Mouse (Mus musculus) CH12.LX (cell line): ENCODE results near the gene Lrp5. TPM values are rescaled to one million over a fixed set of nuclear protein-coding genes. Genes with fewer than 3 reads are reported as not detected.

Experiments
- DNase-seq: peaks from one replicate; pipeline ENCODE4 v3.0.0-alpha.2; 2013; ENCODE audit errors: extremely low read depth
- H3K27ac ChIP-seq: 2 replicates; pipeline ENCODE4 v1.5.1; 2012; ENCODE audit warnings: low read depth, mild to moderate bottlenecking, control low read depth, moderate library complexity; ENCODE audit not compliant: insufficient read depth
- H3K27me3 ChIP-seq: replicated peaks from 2 replicates; pipeline ENCODE3; 2012; ENCODE audit warnings: inconsistent platforms
- H3K36me3 ChIP-seq, 2 experiments: replicated peaks in 1 of 2; 2 replicates each; pipeline versions ENCODE3 to v1.6.1; 2012; ENCODE audit warnings: inconsistent platforms in 1 of 2, low read length in 1 of 2, mild to moderate bottlenecking in 1 of 2, mixed read lengths in 1 of 2, moderate library complexity in 1 of 2; ENCODE audit not compliant: control insufficient read depth in 1 of 2, insufficient read depth in 1 of 2
- H3K4me1 ChIP-seq, 2 experiments: 2 replicates each; pipeline ENCODE4 v1.6.1; 2012; ENCODE audit warnings: inconsistent platforms in 1 of 2, moderate library complexity in 1 of 2; ENCODE audit not compliant: insufficient read depth in 2 of 2, control insufficient read depth in 1 of 2
- H3K4me2 ChIP-seq: 2 replicates; pipeline ENCODE4 v1.6.1; 2012; ENCODE audit warnings: low read depth, mild to moderate bottlenecking, control low read depth; ENCODE audit not compliant: poor library complexity, insufficient read depth, severe bottlenecking
- H3K4me3 ChIP-seq, 3 experiments: fragments of 150-350 bp in 1 of 3; sonication (generic) in 1 of 3; replicated peaks in 1 of 3; 2 replicates each; pipeline versions ENCODE3 to v1.5.1; 2011 to 2012; ENCODE audit warnings: low read depth in 2 of 3, low read length in 2 of 3, mild to moderate bottlenecking in 2 of 3, moderate library complexity in 2 of 3, control low read depth in 1 of 3, improper control_type of control experiment in 1 of 3, inconsistent platforms in 1 of 3, mixed read lengths in 1 of 3; ENCODE audit not compliant: poor library complexity in 1 of 3
- H3K79me2 ChIP-seq: replicated peaks from 2 replicates; pipeline ENCODE4 v1.6.1; 2012; ENCODE audit warnings: mild to moderate bottlenecking, moderate library complexity; ENCODE audit not compliant: control insufficient read depth, poor library complexity, insufficient read depth, severe bottlenecking; ENCODE audit errors: extremely low read depth
- H3K9ac ChIP-seq: 2 replicates; pipeline ENCODE4 v1.6.1; 2012; ENCODE audit warnings: low read depth, mild to moderate bottlenecking, control low read depth, moderate library complexity; ENCODE audit not compliant: insufficient read depth
- H3K9me3 ChIP-seq: replicated peaks from 2 replicates; pipeline ENCODE3; 2012; ENCODE audit warnings: low read length, inconsistent platforms, mixed read lengths
- CHD1 ChIP-seq: IDR thresholded peaks from 2 replicates; pipeline ENCODE4 v1.6.1; 2012; ENCODE audit warnings: low read depth, low read length, improper control_type of control experiment, inconsistent platforms
- CTCF ChIP-seq, 2 experiments: IDR thresholded peaks in 1 of 2; conservative IDR thresholded peaks in 1 of 2; 2 replicates each; pipeline ENCODE4 v1.5.1; 2011 to 2012; ENCODE audit warnings: low read depth in 2 of 2, low read length in 2 of 2, improper control_type of control experiment in 1 of 2, inconsistent platforms in 1 of 2, mild to moderate bottlenecking in 1 of 2, moderate library complexity in 1 of 2
- EP300 ChIP-seq: IDR thresholded peaks from 2 replicates; pipeline ENCODE4 v1.6.1; 2011; ENCODE audit warnings: low read length, improper control_type of control experiment
- GABPA ChIP-seq: IDR thresholded peaks from 2 replicates; pipeline ENCODE4 v1.6.1; 2012; ENCODE audit warnings: low read depth, low read length, improper control_type of control experiment, inconsistent platforms; ENCODE audit not compliant: insufficient replicate concordance
- IRF4 ChIP-seq: IDR thresholded peaks from 2 replicates; pipeline ENCODE4 v1.6.1; 2014; ENCODE audit warnings: low read depth, mild to moderate bottlenecking, inconsistent platforms, low read length, improper control_type of control experiment
- JUN ChIP-seq: IDR thresholded peaks from 2 replicates; pipeline ENCODE4 v1.6.1; 2011; ENCODE audit warnings: low read depth, mild to moderate bottlenecking, low read length, improper control_type of control experiment, moderate library complexity; ENCODE audit not compliant: insufficient read depth
- KAT2A ChIP-seq: IDR thresholded peaks from 2 replicates; pipeline ENCODE4 v1.6.1; 2012; ENCODE audit warnings: low read length, improper control_type of control experiment, inconsistent platforms; ENCODE audit not compliant: insufficient replicate concordance
- MAZ ChIP-seq: IDR thresholded peaks from 2 replicates; pipeline ENCODE4 v1.6.1; 2012; ENCODE audit warnings: low read depth, mild to moderate bottlenecking, inconsistent platforms, low read length, improper control_type of control experiment, moderate library complexity
- MEF2A ChIP-seq: IDR thresholded peaks from 2 replicates; pipeline ENCODE4 v1.6.1; 2014; ENCODE audit warnings: low read depth, mild to moderate bottlenecking, inconsistent platforms, low read length, improper control_type of control experiment, borderline replicate concordance
- NELFE ChIP-seq: IDR thresholded peaks from 2 replicates; pipeline ENCODE4 v1.6.1; 2011; ENCODE audit warnings: low read depth, low read length, improper control_type of control experiment
- NRF1 ChIP-seq: IDR thresholded peaks from 2 replicates; pipeline ENCODE4 v1.6.1; 2014; ENCODE audit warnings: low read depth, mild to moderate bottlenecking, inconsistent platforms, low read length, improper control_type of control experiment, moderate library complexity
- PAX5 ChIP-seq: IDR thresholded peaks from 2 replicates; pipeline ENCODE4 v1.6.1; 2012; ENCODE audit warnings: low read length, inconsistent platforms, mixed read lengths
- POLR2A ChIP-seq: IDR thresholded peaks from 2 replicates; pipeline ENCODE4 v1.6.1; 2011; ENCODE audit warnings: low read depth, mild to moderate bottlenecking, improper control_type of control experiment, low read length
- RAD21 ChIP-seq: IDR thresholded peaks from 2 replicates; pipeline ENCODE4 v1.6.1; 2011; ENCODE audit warnings: low read depth, mild to moderate bottlenecking, low read length, improper control_type of control experiment, moderate library complexity
- SIN3A ChIP-seq: IDR thresholded peaks from 2 replicates; pipeline ENCODE4 v1.6.1; 2012; ENCODE audit warnings: low read length, improper control_type of control experiment, inconsistent platforms
- SMC3 ChIP-seq: IDR thresholded peaks from 2 replicates; pipeline ENCODE4 v1.6.1; 2011; ENCODE audit warnings: low read depth, low read length, improper control_type of control experiment
- TBP ChIP-seq: conservative IDR thresholded peaks from 2 replicates; pipeline ENCODE4 v1.6.1; 2011; ENCODE audit warnings: low read depth, low read length, improper control_type of control experiment
- TCF12 ChIP-seq: IDR thresholded peaks from 2 replicates; pipeline ENCODE4 v1.6.1; 2014; ENCODE audit warnings: low read depth, mild to moderate bottlenecking, inconsistent platforms, low read length, improper control_type of control experiment
- UBTF ChIP-seq: IDR thresholded peaks from 2 replicates; pipeline ENCODE4 v1.6.1; 2012; ENCODE audit warnings: low read depth, mild to moderate bottlenecking, inconsistent platforms, low read length, improper control_type of control experiment, moderate library complexity
- USF1 ChIP-seq: IDR thresholded peaks from 2 replicates; pipeline ENCODE4 v1.6.1; 2014; ENCODE audit warnings: low read depth, mild to moderate bottlenecking, inconsistent platforms, low read length, improper control_type of control experiment
- USF2 ChIP-seq: conservative IDR thresholded peaks from 2 replicates; pipeline ENCODE4 v1.6.1; 2011; ENCODE audit warnings: low read depth, low read length, improper control_type of control experiment
- ZC3H11A ChIP-seq: IDR thresholded peaks from 2 replicates; pipeline ENCODE4 v1.6.1; 2012; ENCODE audit warnings: low read depth, mild to moderate bottlenecking, inconsistent platforms, low read length, improper control_type of control experiment
- ZKSCAN1 ChIP-seq: IDR thresholded peaks from 2 replicates; pipeline ENCODE4 v1.6.1; 2012; ENCODE audit warnings: low read depth, inconsistent platforms, low read length, improper control_type of control experiment, borderline replicate concordance
- ZNF384 ChIP-seq: IDR thresholded peaks from 2 replicates; pipeline ENCODE4 v1.6.1; 2012; ENCODE audit warnings: low read depth, low read length, improper control_type of control experiment, inconsistent platforms
- dilution Hi-C: fragments of 300-500 bp; cut with MboI; formaldehyde crosslinking; loops from 2 replicates; pipeline ENCODE4 v1.14.3; 2020; ENCODE audit warnings: low sequenced_read_pairs; ENCODE audit not compliant: extremely low pct_unique_long_range_greater_than_20kb, extremely low pct_ligation_motif_present
- in situ Hi-C: fragments of 300-500 bp; cut with MboI; formaldehyde crosslinking; loops from 3 replicates; pipeline ENCODE4 v1.14.3; 2019; ENCODE audit warnings: low sequenced_read_pairs, low pct_ligation_motif_present, low pct_unique_long_range_greater_than_20kb, mixed read lengths
- polyA plus RNA-seq: library from polyadenylated mRNA; unstranded; fragments of >175 nt; gene quantifications from 2 replicates; pipeline ENCODE4 v1.2.1, GENCODE M21; 2012; ENCODE audit warnings: low read depth; ENCODE audit not compliant: insufficient read length
- total RNA-seq, 2 experiments: library from RNA; depleted of rRNA; stranded (reverse); fragments of 300-350 nt in 1 of 2; fragments of >200 nt in 1 of 2; gene quantifications; 2 replicates each; pipeline ENCODE4 v1.2.3; 2012 to 2014

Lrp5 gene
- total and polyA plus RNA-seq, 3 experiments: 0.13 to 1.4 (median 1.1) TPM

DNA sequence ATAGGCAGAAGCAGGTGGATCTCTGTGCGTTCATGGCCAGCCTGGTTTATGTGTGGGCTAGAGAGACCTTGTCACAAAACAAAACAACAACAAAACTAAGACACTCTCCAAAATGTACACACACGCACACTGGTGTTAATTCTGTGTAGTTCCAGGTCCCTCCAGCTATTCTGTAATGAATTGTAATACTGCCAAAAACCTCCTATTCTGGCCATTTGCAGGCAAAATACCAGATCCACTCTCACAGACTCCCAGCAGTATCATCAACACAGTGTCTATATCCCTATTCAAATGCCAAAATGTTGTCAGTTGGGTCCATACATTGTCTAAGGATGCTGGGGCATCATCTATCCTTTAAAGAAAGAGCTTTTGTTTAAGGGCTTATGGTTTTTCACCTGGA, 141.4 kb downstream of the Lrp5 start:
- TF ChIP-seq SMC3 (no peak), KAT2A (no peak), NRF1 (no peak), EP300 (no peak), MEF2A (no peak), POLR2A (no peak), SIN3A (no peak), CTCF (conservative IDR thresholded peaks at IDR 0.05 in 1 of 2, IDR thresholded peaks at IDR 0.05 in 1 of 2; ENCODE audit: low read depth in 2 of 2, low read length in 2 of 2) (no peak), TCF12 (no peak), NELFE (no peak), RAD21 (no peak), JUN (no peak), ZC3H11A (no peak), PAX5 (no peak), ZKSCAN1 (no peak), CHD1 (no peak), GABPA (no peak), IRF4 (no peak), ZNF384 (no peak), TBP (no peak)
- peaks cover 81% of the 10 kb centered on the region for H3K79me2 ChIP-seq
- H3K27ac ChIP-seq: no peak overlapping the region
- no peak overlapping the region for H3K9ac ChIP-seq
- no peak overlapping the region for H3K4me2 ChIP-seq
- dilution Hi-C loops (no loop called here), in situ Hi-C loops (no loop called here)
- DNase-seq: no peak
- no peaks in the 10 kb centered on the region for H3K27me3 ChIP-seq
- H3K4me1 ChIP-seq: peaks cover 8 to 42% of the 10 kb centered on the region in 2 experiments; a peak in 3 of 4 replicates
- peaks cover 6% of the 10 kb centered on the region for H3K9me3 ChIP-seq
- no peak overlapping the region for H3K4me3 ChIP-seq
- H3K36me3 ChIP-seq: peaks cover 11 to 59% of the 10 kb centered on the region in 2 experiments

DNA sequence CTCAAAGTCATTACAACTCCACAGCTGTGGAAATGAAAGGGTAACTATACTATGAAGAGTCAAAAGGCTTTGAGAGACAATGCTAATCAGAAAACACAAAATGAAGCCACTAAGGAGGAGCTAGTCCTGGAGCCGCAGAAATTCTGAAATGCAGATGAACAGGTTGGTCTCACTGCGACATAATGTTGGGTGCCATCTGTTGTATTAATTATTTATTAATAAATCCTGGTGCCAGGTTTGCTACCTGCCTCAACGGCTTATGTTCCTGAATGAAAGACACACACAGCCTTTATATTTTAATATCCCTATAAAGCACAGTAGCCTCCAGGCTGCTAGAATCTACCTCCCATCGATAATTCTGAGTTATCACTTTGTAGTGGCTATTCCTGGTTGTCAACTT, 143.8 kb downstream of the Lrp5 start:
- Histone ChIP-seq H3K27me3 (no peaks in the 10 kb centered on the region), H3K4me3 (no peak overlapping the region), H3K4me1 (peaks cover 11 to 55% of the 10 kb centered on the region in 2 experiments; a peak in 3 of 4 replicates), H3K36me3 (peaks cover 17 to 57% of the 10 kb centered on the region in 2 experiments), H3K9ac (no peak overlapping the region), H3K79me2 (peaks cover 74% of the 10 kb centered on the region), H3K4me2 (no peak overlapping the region), H3K9me3 (no peaks in the 10 kb centered on the region), H3K27ac (no peak overlapping the region)
- no peak for TF ChIP-seq EP300
- no peak for TF ChIP-seq USF1
- no peak for TF ChIP-seq MAZ
- TF ChIP-seq USF2: no peak
- no peak for TF ChIP-seq UBTF
- no peak for TF ChIP-seq POLR2A
- no peak for DNase-seq
- dilution Hi-C loops (no loop called here), in situ Hi-C loops (no loop called here)
